Mouse (Mus musculus): Measurements from ENCODE around the gene Ttpal.
"Not testable (repeated sequence)": the region's sequence is repeated elsewhere in the genome, so short reads cannot be mapped to it uniquely, and the experiment has no call there.

Ttpal gene

GRCm38 (mm10) chr2:163621401-163621800 is 19.3 kb downstream of the Ttpal start:
- not testable (repeated sequence) for DNase-seq (ENCODE audit: low read depth, low spot score)

- DNase-seq (ENCODE audit: low read depth, low spot score), result no peak
Measured at GRCm38 (mm10) chr2:163631223-163631622, 29.1 kb downstream of the Ttpal start.

- DNase-seq (ENCODE audit: low read depth, low spot score), result peak; percentile 18
Measured at GRCm38 (mm10) chr2:163631715-163632114, 29.6 kb downstream of the Ttpal start.

DNA sequence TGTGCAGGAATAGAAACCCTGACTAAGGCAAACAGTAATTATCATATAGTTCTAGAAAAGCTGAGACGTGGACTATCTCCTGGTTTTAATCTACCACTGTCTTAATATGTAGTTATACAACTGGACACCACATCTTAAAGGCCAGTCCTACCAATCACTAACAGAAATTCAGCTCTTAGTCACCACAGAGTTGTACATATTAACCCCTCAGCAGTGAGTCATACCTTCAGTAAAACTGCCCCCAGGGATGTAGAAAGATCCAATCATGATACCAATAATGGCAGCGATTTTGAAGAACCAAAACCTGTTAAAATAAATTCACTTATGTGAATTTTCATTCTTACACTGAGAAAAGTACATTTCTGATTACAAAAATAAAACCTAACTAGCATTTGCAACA is 32.1 kb downstream of the Ttpal start:
- no peak for DNase-seq (ENCODE audit: low read depth, low spot score)

DNA sequence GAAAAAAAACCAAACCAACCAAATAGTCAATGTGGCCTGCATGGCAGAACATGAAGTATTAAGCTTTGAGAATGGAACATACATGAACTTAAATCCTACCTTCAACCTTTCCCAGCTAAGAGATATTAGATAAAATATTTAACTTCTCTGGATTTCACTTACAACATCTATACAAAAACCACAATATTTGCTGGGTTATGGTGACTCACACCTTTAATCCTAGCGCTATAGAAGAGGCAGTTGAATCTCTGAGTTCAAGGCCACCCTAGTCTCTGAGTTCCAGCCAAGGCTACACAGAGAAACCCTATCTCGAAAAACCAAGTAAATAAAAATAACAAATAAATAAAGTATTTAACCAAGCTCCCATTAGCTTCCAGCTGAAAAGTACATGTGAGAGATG is 33.9 kb downstream of the Ttpal start:
- DNase-seq (ENCODE audit: low read depth, low spot score), result no peak

DNA sequence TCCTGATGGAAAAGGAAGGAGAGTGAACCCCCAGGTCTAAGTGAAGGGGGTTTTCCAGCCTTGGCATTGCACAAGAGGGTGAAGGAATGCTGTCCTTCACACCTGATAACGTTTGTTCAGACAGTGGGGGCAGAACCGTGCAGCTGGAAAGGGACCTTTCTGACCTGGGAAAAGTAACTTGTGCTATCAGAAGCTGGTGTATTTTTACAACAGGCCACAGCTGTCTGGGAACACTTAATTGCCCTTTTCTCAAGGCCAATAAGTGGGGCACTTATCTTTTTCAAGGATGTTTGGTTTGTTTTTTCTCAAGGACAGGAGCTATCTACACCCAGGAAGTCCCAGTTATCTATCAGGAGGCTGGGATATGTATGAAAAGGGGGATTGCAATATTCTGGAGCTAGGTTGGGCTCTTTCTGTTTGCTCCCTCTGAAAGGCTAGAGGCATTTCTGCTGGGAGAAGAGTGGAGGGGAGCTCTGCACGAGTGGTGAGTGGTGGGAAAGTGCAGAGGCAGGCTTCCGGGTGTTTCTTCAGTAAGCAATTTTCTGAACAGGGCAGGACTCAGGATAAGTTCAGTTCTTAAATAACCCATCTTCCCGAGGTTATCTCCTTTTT is 35.6 kb downstream of the Ttpal start:
- no peak for DNase-seq (ENCODE audit: low read depth, low spot score)

DNA sequence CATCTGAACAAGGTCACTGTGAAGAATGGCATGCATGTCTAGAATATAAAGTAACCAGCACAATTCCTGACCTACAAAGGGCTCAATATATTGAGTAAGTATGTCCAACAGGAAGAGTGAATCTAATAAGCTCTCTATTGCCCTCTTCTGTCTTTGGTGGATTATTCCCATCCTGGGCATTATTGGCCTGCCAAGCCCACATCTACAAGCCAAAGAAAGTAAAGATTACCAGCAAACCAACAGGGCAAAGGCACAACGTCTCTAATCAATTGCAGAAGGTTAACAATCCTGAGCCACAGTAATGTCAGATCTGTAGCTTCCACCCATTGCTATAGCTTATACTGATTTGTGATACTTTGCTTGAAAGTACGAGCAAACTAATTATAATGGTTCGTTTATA is 38.4 kb downstream of the Ttpal start:
- DNase-seq (ENCODE audit: low read depth, low spot score), result no peak

DNA sequence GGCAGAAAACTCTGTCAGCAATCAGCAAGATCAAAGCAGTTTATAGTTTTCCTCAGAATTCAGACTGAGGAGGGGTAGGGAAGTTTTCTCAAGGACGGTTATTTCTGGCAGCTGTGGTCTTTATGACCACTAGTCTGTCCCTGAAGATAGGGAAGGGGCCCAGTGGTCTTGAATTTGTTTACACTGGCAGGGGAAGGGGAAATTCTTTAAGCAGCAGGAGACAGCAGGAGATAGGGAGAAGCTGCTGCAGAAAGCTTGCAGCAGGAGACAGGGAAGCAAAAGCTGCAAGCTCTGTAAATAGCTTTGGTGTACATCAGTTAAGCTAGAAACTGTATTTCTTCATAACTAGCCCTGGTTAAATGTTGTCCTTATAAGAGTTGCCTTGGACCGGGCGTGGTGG is 39.6 kb downstream of the Ttpal start:
- DNase-seq (ENCODE audit: low read depth, low spot score), result no peak

DNA sequence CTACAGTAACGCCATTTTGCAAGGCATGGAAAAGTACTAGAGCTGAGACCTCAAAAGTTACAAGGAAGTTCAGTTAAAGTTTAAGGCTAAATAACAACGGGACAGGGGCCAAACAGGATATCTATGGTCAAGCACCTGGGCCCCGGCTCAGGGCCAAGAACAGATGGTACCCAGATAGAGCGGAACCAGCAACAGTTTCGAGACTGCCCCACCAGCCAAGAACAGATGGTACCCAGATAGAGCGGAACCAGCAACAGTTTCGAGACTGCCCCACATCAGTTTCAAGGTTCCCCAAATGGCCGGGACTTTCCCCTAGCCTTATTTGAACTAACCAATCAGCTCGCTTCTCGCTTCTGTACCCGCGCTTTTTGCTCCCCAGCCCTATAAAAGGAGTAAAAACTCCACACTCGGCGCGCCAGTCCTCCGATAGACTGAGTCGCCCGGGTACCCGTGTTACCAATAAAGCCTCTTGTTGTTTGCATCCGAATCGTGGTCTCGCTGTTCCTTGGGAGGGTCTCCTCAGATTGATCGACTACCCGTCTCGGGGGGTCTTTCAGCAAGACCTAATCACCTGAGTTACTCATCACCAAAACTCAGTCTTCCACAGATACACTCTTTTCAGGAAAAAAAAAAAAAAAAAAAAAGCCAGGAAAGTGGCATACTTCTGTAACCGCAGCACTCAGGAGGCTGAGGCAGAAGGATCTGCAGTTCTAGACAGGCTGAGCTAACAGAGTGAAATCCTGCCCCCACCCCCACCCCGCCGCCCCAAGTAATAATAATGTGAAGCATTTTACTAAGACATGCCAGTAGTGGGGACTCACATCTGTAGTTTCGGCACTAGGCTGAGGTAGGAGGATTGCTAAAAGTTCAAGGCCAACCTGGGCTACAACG is 40.8 kb downstream of the Ttpal start:
- DNase-seq (ENCODE audit: low read depth, low spot score), result no peak

GRCm38 (mm10) chr2:163643576-163643971 is 41.5 kb downstream of the Ttpal start:
- DNase-seq (ENCODE audit: low read depth, low spot score), result no peak

- DNase-seq (ENCODE audit: low read depth, low spot score), result no peak
Measured at GRCm38 (mm10) chr2:163644047-163644446, 41.9 kb downstream of the Ttpal start.

- peak; percentile 96 for DNase-seq (ENCODE audit: low read depth, low spot score)
Measured at GRCm38 (mm10) chr2:163644575-163645385, 42.7 kb downstream of the Ttpal start, which contains the start of gene Serinc3. Serinc3 (minus strand) TSS chr2:163645131.

- no peak for DNase-seq (ENCODE audit: low read depth, low spot score)
Measured at GRCm38 (mm10) chr2:163645700-163646460, 43.8 kb downstream of the Ttpal start.

DNA sequence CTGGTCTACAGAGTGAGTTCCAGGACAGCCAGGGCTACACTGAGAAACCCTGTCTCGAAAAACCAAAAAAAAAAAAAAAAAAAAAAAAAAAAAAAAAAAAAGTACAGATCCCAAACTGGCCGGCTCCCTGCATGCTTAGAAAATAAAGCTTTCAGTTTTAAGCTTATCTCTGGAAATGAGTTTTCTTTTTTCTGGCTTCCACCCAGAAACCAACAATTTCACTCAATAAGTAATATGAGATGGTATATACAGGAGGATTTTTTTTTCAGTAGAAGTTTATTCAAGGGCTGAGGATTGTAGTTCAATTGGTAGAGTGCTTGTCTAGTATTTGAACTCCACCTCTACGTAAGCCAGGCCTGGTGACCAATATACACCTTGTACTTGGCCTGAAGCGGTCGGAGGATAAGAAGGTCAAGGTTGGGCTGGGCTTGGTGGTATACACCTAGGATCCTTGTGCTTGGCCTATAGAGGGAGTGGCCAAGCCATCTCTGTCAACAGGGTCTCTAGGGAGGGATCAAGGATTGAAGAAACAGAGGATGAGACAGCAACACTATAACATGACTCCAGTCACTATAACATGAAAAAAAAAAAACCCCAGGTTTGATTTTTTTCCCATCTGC is 44.5 kb downstream of the Ttpal start:
- DNase-seq (ENCODE audit: low read depth, low spot score), result peak; percentile 40

- DNase-seq (ENCODE audit: low read depth, low spot score), result not testable (repeated sequence)
Measured at GRCm38 (mm10) chr2:163655699-163656098, 53.6 kb downstream of the Ttpal start.

DNA sequence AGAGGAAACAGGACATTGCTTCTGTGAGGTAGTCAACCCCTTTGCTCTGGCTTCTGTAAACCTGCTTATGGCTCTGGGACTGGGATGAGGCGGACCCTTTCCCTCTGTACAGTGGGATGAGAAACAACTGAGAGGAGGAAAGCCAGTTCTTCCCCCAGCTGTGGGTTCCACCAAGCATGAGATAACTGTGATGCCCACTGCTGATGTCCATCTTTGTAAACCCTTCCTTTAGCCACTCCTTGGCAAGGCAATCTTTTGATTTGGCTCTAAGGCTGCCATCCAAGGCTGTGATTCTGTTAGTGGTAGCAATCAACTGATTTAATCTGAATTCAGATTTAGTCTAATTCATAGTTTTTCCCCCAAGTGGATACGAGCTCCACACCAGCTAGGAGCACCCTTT is 55.4 kb downstream of the Ttpal start:
- DNase-seq (ENCODE audit: low read depth, low spot score), result no peak

DNA sequence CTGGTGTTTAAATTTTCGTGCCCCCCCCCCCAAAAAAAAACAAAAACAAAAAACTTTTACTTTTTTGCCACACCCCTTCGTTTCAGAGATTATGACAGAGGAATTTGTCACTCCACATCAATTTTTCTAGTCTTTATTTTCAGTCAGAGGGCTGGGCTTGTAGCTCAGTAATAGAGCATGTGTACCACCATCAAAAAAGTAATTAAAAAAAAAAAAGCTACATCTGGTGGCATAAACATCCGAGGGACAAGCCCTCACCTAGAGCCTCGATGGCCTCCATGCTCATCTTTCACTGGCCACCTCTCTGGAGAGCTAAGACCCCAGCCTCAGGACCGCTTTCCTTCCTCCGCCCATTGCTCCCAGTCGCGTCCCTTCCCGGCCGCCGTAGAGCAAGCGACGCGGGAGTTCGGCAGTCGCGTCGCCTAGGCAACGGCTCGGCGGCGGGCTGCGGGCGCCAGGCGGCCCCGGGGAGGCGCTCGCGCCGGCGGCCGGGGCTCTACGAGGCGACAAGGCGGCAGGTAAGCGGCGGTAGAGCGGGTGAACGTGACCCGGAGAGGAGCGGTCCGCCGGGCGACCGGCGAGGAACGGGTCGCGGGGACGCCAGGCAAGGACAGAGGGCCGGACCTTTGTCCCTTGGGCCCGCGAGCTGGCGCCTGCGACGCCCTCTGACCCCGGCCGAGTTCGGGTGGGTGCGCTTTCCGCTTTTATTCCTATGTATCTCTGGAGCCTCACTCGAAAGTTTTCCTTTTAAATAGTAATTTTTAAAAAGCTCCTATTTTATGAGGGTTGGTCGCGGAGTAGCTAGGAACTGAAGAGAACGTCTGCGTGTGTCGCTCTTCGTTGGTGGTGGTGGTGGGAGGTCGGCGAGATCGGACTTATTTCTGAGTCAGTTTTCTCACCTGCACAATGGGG is 56.1 kb downstream of the Ttpal start, which contains the start of gene Pkig:
TSS of gene Pkig (plus strand) at position 412 of the 912 bp plus-strand sequence.
- DNase-seq (ENCODE audit: low read depth, low spot score), result peak; percentile 75

DNA sequence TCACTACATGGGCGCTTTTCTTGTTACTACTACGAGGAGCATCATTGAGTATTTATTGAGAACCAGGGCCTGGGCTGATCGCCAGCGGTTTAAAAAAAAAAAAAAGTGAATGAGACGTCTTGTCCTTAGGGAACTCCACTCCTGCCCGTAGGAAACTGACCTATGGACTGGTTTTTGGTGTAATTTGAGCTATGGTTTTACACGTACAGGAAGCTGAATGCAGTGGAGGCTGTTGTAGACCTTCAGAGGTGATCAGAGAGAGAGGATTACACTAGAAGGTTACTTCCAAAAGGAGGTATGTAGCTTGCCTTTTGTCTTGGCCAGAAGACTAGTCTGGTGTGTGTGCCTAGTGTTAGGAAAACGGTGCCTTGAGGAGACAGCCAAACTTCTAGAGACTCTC is 56.8 kb downstream of the Ttpal start:
- DNase-seq (ENCODE audit: low read depth, low spot score), result peak; percentile 5

- peak; percentile 8 for DNase-seq (ENCODE audit: low read depth, low spot score)
Measured at GRCm38 (mm10) chr2:163659431-163659830, 57.3 kb downstream of the Ttpal start.
